Mouse (Mus musculus) stomach, embryonic 14.5 days (tissue): ENCODE measurements around the gene Nfatc2. TPM values are rescaled to one million over a fixed set of nuclear protein-coding genes. Genes with fewer than 3 reads are reported as not detected.
A peak's percentile ranks its signal among the peaks of the same experiment; 100 is the strongest.

Experiments
- ATAC-seq: fragments of 200-750 bp; cut with Nextera tagmentation; 2 replicates; pipeline ENCODE4 v1.8.0; 2017; ENCODE audit warnings: low read depth, moderate TSS enrichment; ENCODE audit not compliant: insufficient number of reproducible peaks, insufficient read depth, low FRiP score
- H3K27ac ChIP-seq: fragments of 300-500 bp; sonication (generic); 2 replicates; pipeline ENCODE4 v1.5.1; 2014; ENCODE audit warnings: mild to moderate bottlenecking, low read length, moderate library complexity, mixed read lengths
- H3K27me3 ChIP-seq: fragments of 300-500 bp; sonication (generic); 2 replicates; pipeline ENCODE4 v1.6.1; 2014; ENCODE audit warnings: low read length, control low read depth, mixed read lengths; ENCODE audit not compliant: control insufficient read depth, insufficient read depth
- H3K36me3 ChIP-seq: fragments of 300-500 bp; sonication (generic); 2 replicates; pipeline ENCODE4 v1.6.1; 2014; ENCODE audit warnings: mild to moderate bottlenecking, control low read depth, low read length, moderate library complexity, mixed read lengths; ENCODE audit not compliant: control insufficient read depth, insufficient read depth
- H3K4me1 ChIP-seq: fragments of 300-500 bp; sonication (generic); 2 replicates; pipeline ENCODE4 v1.6.1; 2014; ENCODE audit warnings: low read length, control low read depth, mixed read lengths; ENCODE audit not compliant: control insufficient read depth, insufficient read depth
- H3K4me2 ChIP-seq: fragments of 300-500 bp; sonication (generic); replicated peaks from 2 replicates; pipeline ENCODE4 v1.6.1; 2014; ENCODE audit warnings: low read depth, low read length, control low read depth
- H3K4me3 ChIP-seq: fragments of 300-500 bp; sonication (generic); 2 replicates; pipeline ENCODE4 v1.5.1; 2014; ENCODE audit warnings: low read depth, low read length, control low read depth
- H3K9ac ChIP-seq: fragments of 300-500 bp; sonication (generic); replicated peaks from 2 replicates; pipeline ENCODE4 v1.6.1; 2014; ENCODE audit warnings: low read depth, mild to moderate bottlenecking, control low read depth, low read length, moderate library complexity, mixed read lengths
- H3K9me3 ChIP-seq: fragments of 300-500 bp; sonication (generic); 2 replicates; pipeline ENCODE4 v1.6.1; 2016; ENCODE audit warnings: low read depth, low read length, control low read depth; ENCODE audit not compliant: control insufficient read depth
- WGBS: fragments of 180-500 bp; shearing (Covaris S2); extraction: QIAGEN DNeasy Blood & Tissue Kit; methylation state at CpG from one replicate; pipeline ENCODE4 v1.1.7; 2014; 5-methylcytosine and 5-hydroxymethylcytosine counted together
- polyA plus RNA-seq: library from polyadenylated mRNA; unstranded; fragments of >200 nt; fragmentation: Nextera tagmentation; extraction: Ambion mirVana; gene quantifications from 2 replicates; pipeline ENCODE4 v1.2.1, GENCODE M21; 2014

Nfatc2 gene
- polyA plus RNA-seq, 1 experiment from 2014 or later, result 3.5 TPM

DNA sequence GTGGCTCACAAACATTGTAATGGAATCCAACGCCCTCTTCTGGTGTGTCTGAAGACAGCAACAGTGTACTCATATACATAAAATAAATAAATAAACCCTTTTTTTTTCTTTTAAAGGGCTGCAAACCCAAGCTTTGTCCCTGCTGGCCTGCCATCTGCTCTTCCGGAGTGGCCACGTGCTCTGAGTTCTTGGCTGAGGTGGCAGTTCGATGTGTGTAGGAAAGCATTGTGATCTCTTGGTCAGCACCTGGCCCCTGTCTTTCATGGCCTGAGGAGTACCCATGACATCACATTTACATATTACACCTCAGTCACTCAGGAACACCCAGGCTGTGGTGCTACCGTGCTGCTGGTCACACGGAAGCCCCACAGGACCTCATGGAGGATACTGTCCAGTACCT, 31.1 kb upstream of the Nfatc2 start:
- Histone ChIP-seq H3K36me3 (no peaks in the 10 kb centered on the region), H3K4me3 (no peak overlapping the region), H3K4me1 (peaks cover 5% of the 10 kb centered on the region; the same call in 1 of the 2 replicates), H3K9ac (no peak overlapping the region), H3K27ac (no peak overlapping the region), H3K4me2 (no peak overlapping the region), H3K27me3 (no peaks in the 10 kb centered on the region), H3K9me3 (no peaks in the 10 kb centered on the region)
- no peak for ATAC-seq
- 76% methylated on average over 6 of the region's 6 CpGs for WGBS

DNA sequence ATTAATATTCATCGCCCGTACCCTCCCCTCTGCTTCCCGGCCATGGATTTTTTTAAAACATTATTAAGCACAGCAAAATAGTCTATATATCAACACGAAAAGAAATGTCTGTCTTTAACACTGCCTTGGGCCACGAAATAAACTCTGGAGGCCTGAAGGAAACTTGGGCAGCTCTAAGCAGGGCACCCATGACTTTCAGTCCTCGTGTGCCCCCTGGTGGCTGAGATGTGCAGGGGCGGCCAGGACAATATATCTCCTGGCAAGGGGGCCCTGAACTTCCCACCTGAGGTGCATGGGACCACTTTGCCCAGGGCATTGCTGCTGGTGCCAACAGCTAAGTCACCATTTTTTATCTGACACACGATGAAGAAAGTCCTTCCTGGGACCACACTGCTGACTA, 27.3 kb upstream of the Nfatc2 start:
- ATAC-seq, result peak; percentile 66; the same call in 1 of the 2 replicates
- H3K36me3 ChIP-seq, result no peaks in the 10 kb centered on the region
- no peak overlapping the region for H3K4me3 ChIP-seq
- no peak overlapping the region for H3K9ac ChIP-seq
- H3K4me2 ChIP-seq, result no peak overlapping the region
- H3K4me1 ChIP-seq, result peaks cover 5% of the 10 kb centered on the region; the same call in 1 of the 2 replicates
- WGBS, result 27% methylated on average over 8 of the region's 8 CpGs
- no peaks in the 10 kb centered on the region for H3K27me3 ChIP-seq
- 0 out of 2 replicates have a peak, but pooled peaks cover 5% of the 10 kb centered on the region for H3K9me3 ChIP-seq
- no peak overlapping the region for H3K27ac ChIP-seq

DNA sequence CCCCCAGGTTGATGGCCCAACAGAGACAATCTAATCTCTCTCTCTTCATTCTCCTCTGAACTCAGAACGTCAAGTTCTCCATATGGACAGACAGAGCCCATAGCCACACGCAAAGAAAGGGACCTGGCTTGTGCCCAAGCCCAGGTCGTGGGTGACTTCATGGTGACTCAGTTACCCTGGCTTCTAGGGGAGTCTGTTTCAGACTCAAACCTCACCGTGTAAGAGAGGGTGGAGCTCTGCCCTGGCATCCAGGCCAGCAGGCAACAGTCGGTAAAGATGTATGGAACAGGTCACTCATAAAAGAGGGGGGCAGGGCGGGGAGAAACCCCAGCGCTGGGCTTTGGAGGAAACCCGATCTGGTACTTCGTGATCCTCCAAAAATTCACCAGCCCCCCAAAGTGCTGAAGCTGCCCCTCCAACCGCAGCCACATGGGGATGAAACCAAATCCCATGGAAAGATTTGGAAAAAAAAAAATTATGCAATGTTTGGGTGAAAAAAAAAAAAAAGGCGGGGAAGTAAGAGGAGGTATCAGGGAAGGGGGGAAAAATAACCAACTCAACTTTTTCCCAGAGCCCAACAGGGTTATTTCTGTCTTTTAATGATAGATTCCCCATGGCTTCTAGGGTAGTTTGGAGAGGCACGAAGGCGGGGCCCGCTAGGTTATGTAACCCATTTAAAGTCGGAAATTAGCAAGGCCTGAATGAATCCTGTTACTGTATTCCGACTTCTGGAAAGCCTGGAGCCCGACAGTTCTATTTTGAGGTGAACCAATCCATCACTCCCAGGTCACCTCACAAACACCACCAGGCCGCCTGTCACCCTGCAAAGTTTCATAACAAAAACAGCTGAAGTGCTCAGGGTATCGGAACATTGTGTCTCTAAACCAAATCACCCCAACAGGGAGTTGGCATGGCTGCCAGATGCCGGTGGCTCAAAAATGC, 26.6 kb upstream of the Nfatc2 start:
- 62% methylated on average over 20 of the region's 20 CpGs for WGBS
- Histone ChIP-seq H3K9me3 (0 out of 2 replicates have a peak, but pooled peaks cover 5% of the 10 kb centered on the region), H3K27ac (no peak overlapping the region), H3K9ac (no peak overlapping the region), H3K4me2 (no peak overlapping the region), H3K4me1 (no peaks in the 10 kb centered on the region; the same call in 1 of the 2 replicates), H3K27me3 (no peaks in the 10 kb centered on the region), H3K36me3 (no peaks in the 10 kb centered on the region), H3K4me3 (no peak overlapping the region)
- no peak for ATAC-seq

DNA sequence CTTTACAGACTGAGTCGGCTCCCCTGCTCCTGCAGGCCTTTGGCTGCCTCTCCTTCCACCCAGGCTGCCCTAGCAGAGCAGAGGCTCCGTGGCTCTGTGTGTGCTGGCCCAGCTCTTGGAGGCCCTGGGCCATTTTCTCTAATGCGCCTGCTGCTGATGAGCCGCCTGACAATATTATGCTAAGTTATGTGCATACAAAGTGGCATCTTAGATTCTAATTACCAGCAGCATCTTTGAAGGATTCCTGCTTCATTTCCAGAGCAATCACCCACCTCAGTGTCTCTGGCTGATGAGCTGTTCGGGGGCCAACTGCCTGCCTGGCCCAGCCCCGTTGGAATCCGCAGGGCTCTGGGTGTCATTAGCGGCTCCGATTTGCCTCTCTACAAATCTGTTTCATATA, 24.9 kb upstream of the Nfatc2 start:
- no peaks in the 10 kb centered on the region for H3K36me3 ChIP-seq
- WGBS, result 82% methylated on average over 9 of the region's 9 CpGs
- ATAC-seq, result no peak
- 0 out of 2 replicates have a peak, but pooled peaks cover 5% of the 10 kb centered on the region for H3K9me3 ChIP-seq
- no peak overlapping the region for H3K4me3 ChIP-seq
- H3K4me1 ChIP-seq, result no peaks in the 10 kb centered on the region
- H3K4me2 ChIP-seq, result no peak overlapping the region
- H3K27ac ChIP-seq, result no peak overlapping the region
- no peaks in the 10 kb centered on the region for H3K27me3 ChIP-seq
- no peak overlapping the region for H3K9ac ChIP-seq

DNA sequence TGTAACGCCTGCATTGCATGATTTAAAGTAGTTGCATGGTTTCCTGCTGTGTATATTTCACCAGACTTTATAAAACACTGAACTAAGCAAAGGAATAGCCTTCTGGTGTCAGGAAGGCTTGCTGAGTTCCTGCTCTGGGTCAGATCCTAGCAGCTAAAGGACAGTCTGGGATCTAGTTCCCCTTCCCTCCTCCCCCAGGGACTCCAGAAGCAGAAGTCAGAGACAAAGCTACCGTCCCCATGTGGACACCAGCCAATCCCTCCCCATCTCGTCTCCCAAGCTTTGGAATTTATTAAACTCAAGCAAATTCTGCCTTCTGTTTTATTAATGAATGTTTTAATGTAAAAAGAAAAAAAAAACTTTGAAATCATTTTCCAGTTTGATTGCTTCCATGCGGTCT, 23.6 kb upstream of the Nfatc2 start:
- no peak overlapping the region for H3K4me2 ChIP-seq
- no peak overlapping the region for H3K4me3 ChIP-seq
- ATAC-seq, result no peak
- 55% methylated on average over 4 of the region's 4 CpGs for WGBS
- H3K36me3 ChIP-seq, result no peaks in the 10 kb centered on the region
- H3K9ac ChIP-seq, result no peak overlapping the region
- no peaks in the 10 kb centered on the region for H3K4me1 ChIP-seq
- no peaks in the 10 kb centered on the region for H3K27me3 ChIP-seq
- no peak overlapping the region for H3K27ac ChIP-seq
- 0 out of 2 replicates have a peak, but pooled peaks cover 5% of the 10 kb centered on the region for H3K9me3 ChIP-seq

DNA sequence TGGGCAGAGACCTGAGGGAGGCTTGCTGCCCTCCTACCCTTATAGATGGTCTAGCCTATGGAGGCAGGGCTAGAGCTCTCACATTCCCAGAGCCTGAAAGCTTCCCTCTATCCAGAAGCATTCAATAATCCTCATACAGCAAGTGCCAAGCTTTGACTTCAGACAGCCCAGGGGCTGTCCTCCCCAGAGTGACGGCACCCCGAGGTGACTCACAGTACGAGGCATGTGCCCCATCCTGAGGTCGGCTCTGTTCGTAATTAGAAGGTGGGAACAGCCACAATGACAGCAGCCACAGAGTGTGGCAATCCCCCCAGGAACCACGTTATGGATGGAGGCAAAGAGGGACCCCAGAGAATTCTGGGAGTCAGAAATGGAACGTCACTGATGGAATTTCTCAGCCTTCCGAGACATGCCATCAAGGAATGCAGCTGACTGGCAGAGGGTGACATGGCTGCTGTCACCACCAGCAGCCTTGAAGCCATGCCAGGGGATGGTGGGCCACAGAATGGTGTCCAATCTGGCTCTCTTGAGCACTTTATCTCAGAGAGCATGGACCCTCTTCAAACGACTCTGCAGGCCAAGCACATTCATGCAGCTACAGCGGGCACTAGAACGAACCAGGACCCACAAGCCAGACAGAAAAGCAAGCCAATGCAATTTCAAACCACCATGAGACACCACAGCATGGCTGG, 19.8 kb upstream of the Nfatc2 start:
- Histone ChIP-seq H3K27me3 (no peaks in the 10 kb centered on the region), H3K4me1 (no peaks in the 10 kb centered on the region), H3K9ac (no peak overlapping the region), H3K9me3 (0 out of 2 replicates have a peak, but pooled peaks cover 5% of the 10 kb centered on the region), H3K27ac (no peak overlapping the region), H3K4me3 (no peak overlapping the region), H3K36me3 (no peaks in the 10 kb centered on the region), H3K4me2 (no peak overlapping the region)
- WGBS, result 81% methylated on average over 11 of the region's 11 CpGs
- ATAC-seq, result no peak

DNA sequence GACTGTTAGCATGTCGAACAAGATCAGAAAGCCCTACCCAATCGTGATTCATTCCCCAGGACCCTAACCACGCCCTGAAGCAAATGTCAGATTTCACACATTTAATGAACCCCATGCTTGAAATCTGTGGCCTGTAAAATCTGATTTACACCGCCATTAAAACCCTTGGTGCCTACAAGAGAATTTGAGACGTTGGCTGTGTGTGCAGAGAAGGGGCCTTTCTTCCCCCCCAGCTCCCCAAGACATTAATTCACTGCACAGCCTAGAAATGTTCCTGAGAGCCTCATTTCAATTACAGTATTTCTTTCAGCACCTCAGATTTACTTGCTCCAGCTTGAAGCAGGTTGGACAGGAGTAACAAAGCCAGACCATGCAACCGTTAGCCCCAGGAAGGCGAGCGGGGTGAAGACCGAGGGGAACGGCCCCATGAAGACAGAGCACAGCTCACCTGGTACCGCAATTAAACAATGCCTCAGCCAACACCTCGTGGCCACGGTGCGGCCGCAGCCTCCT, 16.8 kb upstream of the Nfatc2 start:
- Histone ChIP-seq H3K36me3 (no peaks in the 10 kb centered on the region), H3K4me2 (no peak overlapping the region), H3K27me3 (no peaks in the 10 kb centered on the region), H3K27ac (no peak overlapping the region), H3K4me3 (no peak overlapping the region), H3K4me1 (peaks cover 6% of the 10 kb centered on the region; the same call in 1 of the 2 replicates), H3K9me3 (no peaks in the 10 kb centered on the region), H3K9ac (no peak overlapping the region)
- 54% methylated on average over 15 of the region's 15 CpGs for WGBS
- no peak for ATAC-seq

DNA sequence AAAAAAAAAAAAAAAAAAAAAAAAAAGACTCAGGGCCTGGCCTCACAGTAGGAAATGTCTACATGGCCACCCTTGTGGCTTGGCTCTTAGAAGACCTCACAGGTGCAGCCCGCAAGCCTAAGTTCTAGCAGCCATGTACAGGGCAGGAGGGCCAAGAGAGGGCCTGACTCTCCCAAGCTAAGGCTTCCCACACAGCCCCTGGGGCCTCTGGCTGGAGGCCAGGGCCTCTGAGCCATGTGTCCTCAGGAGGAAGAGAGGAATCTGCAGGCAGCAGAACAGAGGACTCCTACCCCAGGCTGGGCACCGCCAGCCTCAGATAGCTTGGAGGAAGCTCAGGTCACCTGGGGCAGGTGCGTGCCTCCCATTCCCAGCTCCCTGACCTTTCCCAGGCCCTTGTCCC, 13.7 kb upstream of the Nfatc2 start:
- Histone ChIP-seq H3K4me1 (peaks cover 13% of the 10 kb centered on the region; the same call in 1 of the 2 replicates), H3K36me3 (no peaks in the 10 kb centered on the region), H3K9ac (no peak overlapping the region), H3K4me3 (no peak overlapping the region), H3K27me3 (no peaks in the 10 kb centered on the region), H3K4me2 (no peak overlapping the region), H3K9me3 (no peaks in the 10 kb centered on the region), H3K27ac (no peak overlapping the region)
- ATAC-seq, result no peak
- WGBS, result 85% methylated on average over 3 of the region's 3 CpGs
